Mouse (Mus musculus) Muller cell, postnatal 12 days (primary cell): ENCODE results near the gene Gm3633.
"Not testable (repeated sequence)": the region's sequence is repeated elsewhere in the genome, so short reads cannot be mapped to it uniquely, and the experiment has no call there.

Experiments
- DNase-seq: peaks from one replicate; pipeline ENCODE4 v3.0.0-alpha.2; 2015; ENCODE audit errors: inconsistent ontology term

Gene Gm3633

GRCm38 (mm10) chr14:42641817-42642216 is at the start of gene Gm3633:
Gene Gm3633, minus strand, starts transcription at chr14:42641917.
- DNase-seq: not testable (repeated sequence)

- not testable (repeated sequence) for DNase-seq
These were observed 13.9 kb upstream of the Gm3633 start, which contains the start of gene Gm10378 for GRCm38 (mm10) chr14:42655638-42656037. Gene Gm10378, plus strand, starts transcription at chr14:42655938.

GRCm38 (mm10) chr14:42599782-42600181 is 41.9 kb downstream of the Gm3633 start, which contains the start of gene Gm17124:
Gene Gm17124, minus strand, starts transcription at chr14:42599882.
- DNase-seq: not testable (repeated sequence)
